Mouse (Mus musculus) hindbrain, embryonic 11.5 days (tissue): ENCODE data around the gene Tbc1d1. TPM values are rescaled to one million over a fixed set of nuclear protein-coding genes. Genes with fewer than 3 reads are reported as not detected.
A peak's percentile ranks its signal among the peaks of the same experiment; 100 is the strongest.

Experiments
- ATAC-seq: fragments of 200-750 bp; cut with Nextera tagmentation; 2 replicates; pipeline ENCODE4 v1.8.0; 2017; ENCODE audit warnings: mild to moderate bottlenecking, moderate TSS enrichment, moderate library complexity; ENCODE audit not compliant: low FRiP score
- DNase-seq: peaks from one replicate; pipeline ENCODE4 v3.0.0-alpha.2; 2015; ENCODE audit warnings: low spot score
- H3K27ac ChIP-seq: fragments of 300-500 bp; sonication (generic); 2 replicates; pipeline ENCODE4 v1.5.1; 2014; ENCODE audit warnings: mild to moderate bottlenecking, low read depth, low read length
- H3K27me3 ChIP-seq: fragments of 300-500 bp; sonication (generic); 2 replicates; pipeline ENCODE4 v1.6.1; 2014; ENCODE audit warnings: mild to moderate bottlenecking, low read length, moderate library complexity, mixed read lengths; ENCODE audit not compliant: control insufficient read depth, insufficient read depth
- H3K36me3 ChIP-seq: fragments of 300-500 bp; sonication (generic); 2 replicates; pipeline ENCODE4 v1.6.1; 2014; ENCODE audit warnings: mild to moderate bottlenecking, low read length, moderate library complexity, mixed read lengths; ENCODE audit not compliant: control insufficient read depth, insufficient read depth
- H3K4me1 ChIP-seq: fragments of 300-500 bp; sonication (generic); replicated peaks from 2 replicates; pipeline ENCODE4 v1.6.1; 2014; ENCODE audit warnings: low read length, mixed read lengths; ENCODE audit not compliant: control insufficient read depth, insufficient read depth
- H3K4me2 ChIP-seq: fragments of 300-500 bp; sonication (generic); replicated peaks from 2 replicates; pipeline ENCODE4 v1.6.1; 2014; ENCODE audit warnings: mild to moderate bottlenecking, low read depth, low read length
- H3K4me3 ChIP-seq: fragments of 300-500 bp; sonication (generic); 2 replicates; pipeline ENCODE4 v1.5.1; 2014; ENCODE audit warnings: low read depth, low read length
- H3K9ac ChIP-seq: fragments of 300-500 bp; sonication (generic); 2 replicates; pipeline ENCODE4 v1.6.1; 2014; ENCODE audit warnings: low read depth, low read length
- H3K9me3 ChIP-seq: fragments of 300-500 bp; sonication (generic); 2 replicates; pipeline ENCODE4 v1.6.1; 2016; ENCODE audit warnings: low read length; ENCODE audit not compliant: control insufficient read depth
- WGBS: fragments of 180-500 bp; shearing (Covaris S2); extraction: QIAGEN DNeasy Blood & Tissue Kit; methylation state at CpG from one replicate; pipeline ENCODE4 v1.1.7; 2014; 5-methylcytosine and 5-hydroxymethylcytosine counted together
- polyA plus RNA-seq: library from polyadenylated mRNA; unstranded; fragments of >200 nt; fragmentation: Nextera tagmentation; extraction: Ambion mirVana; gene quantifications from 2 replicates; pipeline ENCODE4 v1.2.1, GENCODE M21; 2014

Tbc1d1 gene
- polyA plus RNA-seq, 1 experiment from 2014 or later: 20.2 TPM

- DNase-seq (no peak), ATAC-seq (no peak)
- Histone ChIP-seq H3K9me3 (no peaks in the 10 kb centered on the region), H3K4me1 (no peaks in the 10 kb centered on the region), H3K4me2 (no peak overlapping the region), H3K27me3 (no peaks in the 10 kb centered on the region), H3K4me3 (no peak overlapping the region), H3K27ac (no peak overlapping the region), H3K36me3 (no peaks in the 10 kb centered on the region), H3K9ac (no peak overlapping the region)
- WGBS: 50% methylated on average over 3 of the region's 3 CpGs
Observed at GRCm38 (mm10) chr5:64188083-64188648, 32.1 kb downstream of the Tbc1d1 start.

GRCm38 (mm10) chr5:64190892-64191291 lies 34.8 kb downstream of the Tbc1d1 start:
- 96% methylated on average over 5 of the region's 5 CpGs for WGBS
- Histone ChIP-seq H3K9ac (no peak overlapping the region), H3K27me3 (no peaks in the 10 kb centered on the region), H3K36me3 (no peaks in the 10 kb centered on the region), H3K4me3 (no peak overlapping the region), H3K9me3 (no peaks in the 10 kb centered on the region), H3K27ac (no peak overlapping the region), H3K4me2 (no peak overlapping the region), H3K4me1 (no peaks in the 10 kb centered on the region)
- no peak for ATAC-seq
- no peak for DNase-seq

- H3K9ac ChIP-seq: no peak overlapping the region
- WGBS: 58% methylated on average over 11 of the region's 11 CpGs
- H3K9me3 ChIP-seq: no peaks in the 10 kb centered on the region
- ATAC-seq (no peak), DNase-seq (no peak)
- H3K36me3 ChIP-seq: no peaks in the 10 kb centered on the region
- H3K4me2 ChIP-seq: no peak overlapping the region
- H3K4me3 ChIP-seq: no peak overlapping the region
- no peak overlapping the region for H3K27ac ChIP-seq
- no peaks in the 10 kb centered on the region for H3K4me1 ChIP-seq
- no peaks in the 10 kb centered on the region for H3K27me3 ChIP-seq
Observed at GRCm38 (mm10) chr5:64193353-64193752, 37.2 kb downstream of the Tbc1d1 start.

GRCm38 (mm10) chr5:64196250-64196865 lies 40.3 kb downstream of the Tbc1d1 start:
- no peaks in the 10 kb centered on the region for H3K4me1 ChIP-seq
- no peak overlapping the region for H3K27ac ChIP-seq
- H3K4me3 ChIP-seq: no peak overlapping the region
- no peaks in the 10 kb centered on the region for H3K27me3 ChIP-seq
- H3K9ac ChIP-seq: no peak overlapping the region
- 97% methylated on average over 1 of the region's 1 CpGs for WGBS
- H3K4me2 ChIP-seq: no peak overlapping the region
- H3K9me3 ChIP-seq: no peaks in the 10 kb centered on the region
- no peaks in the 10 kb centered on the region for H3K36me3 ChIP-seq
- ATAC-seq (no peak), DNase-seq (no peak)

GRCm38 (mm10) chr5:64196866-64197321 lies 40.8 kb downstream of the Tbc1d1 start:
- 71% methylated on average over 5 of the region's 5 CpGs for WGBS
- Histone ChIP-seq H3K36me3 (no peaks in the 10 kb centered on the region), H3K27ac (no peak overlapping the region), H3K27me3 (no peaks in the 10 kb centered on the region), H3K4me3 (no peak overlapping the region), H3K4me1 (no peaks in the 10 kb centered on the region), H3K9me3 (no peaks in the 10 kb centered on the region), H3K4me2 (no peak overlapping the region), H3K9ac (no peak overlapping the region)
- no peak for ATAC-seq
- no peak for DNase-seq

- DNase-seq: no peak
- Histone ChIP-seq H3K4me2 (no peak overlapping the region), H3K27ac (no peak overlapping the region), H3K4me3 (no peak overlapping the region), H3K4me1 (no peaks in the 10 kb centered on the region), H3K9me3 (no peaks in the 10 kb centered on the region), H3K9ac (no peak overlapping the region), H3K27me3 (no peaks in the 10 kb centered on the region), H3K36me3 (no peaks in the 10 kb centered on the region)
- ATAC-seq: no peak
- 91% methylated on average over 7 of the region's 7 CpGs for WGBS
Observed at GRCm38 (mm10) chr5:64198624-64199023, 42.5 kb downstream of the Tbc1d1 start.

- no peak overlapping the region for H3K4me3 ChIP-seq
- H3K27me3 ChIP-seq: no peaks in the 10 kb centered on the region
- H3K27ac ChIP-seq: no peak overlapping the region
- no peak overlapping the region for H3K9ac ChIP-seq
- H3K36me3 ChIP-seq: no peaks in the 10 kb centered on the region
- no peaks in the 10 kb centered on the region for H3K9me3 ChIP-seq
- no peak overlapping the region for H3K4me2 ChIP-seq
- no peak for ATAC-seq
- no peak for DNase-seq
- no peaks in the 10 kb centered on the region for H3K4me1 ChIP-seq
- WGBS: 70% methylated on average over 5 of the region's 5 CpGs
Observed at GRCm38 (mm10) chr5:64201071-64201470, 45.0 kb downstream of the Tbc1d1 start.

GRCm38 (mm10) chr5:64202306-64202705 lies 46.2 kb downstream of the Tbc1d1 start:
- H3K9me3 ChIP-seq: no peaks in the 10 kb centered on the region
- 25% methylated on average over 2 of the region's 2 CpGs for WGBS
- no peak overlapping the region for H3K4me3 ChIP-seq
- H3K4me2 ChIP-seq: no peak overlapping the region
- H3K4me1 ChIP-seq: no peaks in the 10 kb centered on the region
- no peaks in the 10 kb centered on the region for H3K27me3 ChIP-seq
- no peaks in the 10 kb centered on the region for H3K36me3 ChIP-seq
- peak; percentile 67 for DNase-seq
- H3K27ac ChIP-seq: no peak overlapping the region
- H3K9ac ChIP-seq: no peak overlapping the region
- peak; percentile 49; the same call in 1 of the 2 replicates for ATAC-seq

- Histone ChIP-seq H3K27me3 (no peaks in the 10 kb centered on the region), H3K9me3 (no peaks in the 10 kb centered on the region), H3K4me3 (no peak overlapping the region), H3K4me1 (no peaks in the 10 kb centered on the region), H3K27ac (no peak overlapping the region), H3K4me2 (no peak overlapping the region), H3K36me3 (no peaks in the 10 kb centered on the region), H3K9ac (no peak overlapping the region)
- DNase-seq (no peak), ATAC-seq (no peak)
- 92% methylated on average over 3 of the region's 3 CpGs for WGBS
Observed at GRCm38 (mm10) chr5:64205610-64206009, 49.5 kb downstream of the Tbc1d1 start.
